Mouse (Mus musculus) granulocyte monocyte progenitor cell, adult 5-6 weeks (primary cell): ENCODE data around the gene Unc80. TPM values are rescaled to one million over a fixed set of nuclear protein-coding genes. Genes with fewer than 3 reads are reported as not detected.
A peak's percentile ranks its signal among the peaks of the same experiment; 100 is the strongest.

Experiments
- ATAC-seq: replicated peaks from 2 replicates; pipeline ENCODE4 v1.8.0; 2016; ENCODE audit warnings: mild to moderate bottlenecking, moderate TSS enrichment, inconsistent platforms; ENCODE audit not compliant: poor library complexity, severe bottlenecking
- total RNA-seq, 2 experiments: library from RNA; stranded (forward) in 1 of 2; stranded (reverse) in 1 of 2; fragments of 200-712, 200-1000 nt in 1 of 2; fragments of >200 nt in 1 of 2; fragmentation: Nextera tagmentation in 1 of 2; gene quantifications; 2 replicates each; pipeline ENCODE4 v1.2.3; 2014 to 2017

The Unc80 gene
- total RNA-seq (2014; fragmentation: Nextera tagmentation): not detected in 2 replicates
- 0.47 TPM in 1 of 2 replicates, not detected in the other for total RNA-seq (2017)

DNA sequence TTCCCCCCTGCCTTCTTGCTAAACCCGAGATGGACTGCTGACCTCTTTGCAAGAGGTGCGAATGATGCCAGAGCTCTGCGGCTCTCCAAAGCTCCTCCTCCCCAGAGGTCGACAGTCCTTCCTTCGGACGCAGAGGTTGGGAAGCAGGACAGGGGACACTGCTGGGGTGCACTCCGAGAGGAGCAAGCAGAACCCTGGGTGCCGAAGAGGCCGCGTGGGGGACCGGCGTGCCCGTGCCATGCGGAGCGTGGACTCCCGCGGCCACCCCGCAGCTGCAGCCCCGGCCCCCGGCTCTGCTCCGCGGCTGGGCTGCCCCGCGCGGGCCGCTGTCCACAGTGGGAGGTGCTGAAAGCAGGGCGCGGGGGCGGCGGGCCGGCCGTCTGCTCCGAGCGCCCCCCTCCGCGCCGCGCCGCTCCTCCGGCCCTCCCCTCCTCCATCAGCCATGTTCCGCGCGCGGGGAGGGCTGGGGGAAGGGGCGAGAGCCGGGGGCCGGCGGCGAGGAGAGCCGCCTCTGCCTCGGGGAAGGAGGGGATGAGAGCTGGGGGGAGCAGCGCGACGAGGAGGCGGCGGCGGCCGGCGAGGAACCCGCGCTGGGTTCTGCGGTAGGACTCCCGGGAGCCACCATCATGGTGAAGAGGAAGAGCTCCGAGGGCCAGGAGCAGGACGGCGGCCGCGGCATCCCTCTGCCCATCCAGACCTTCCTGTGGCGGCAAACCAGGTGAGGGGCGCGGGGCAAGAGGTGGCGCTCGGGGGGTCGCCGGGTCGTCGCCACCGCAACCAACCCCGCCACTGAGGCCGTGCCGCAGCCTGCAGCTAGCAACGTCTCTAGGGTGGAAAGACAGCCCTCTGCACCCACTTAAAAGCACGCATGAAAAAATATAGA is at the start of gene Unc80:
Gene Unc80 (plus strand): TSS at position 547 of the 883 bp plus-strand sequence.
- ATAC-seq: peak; percentile 86

DNA sequence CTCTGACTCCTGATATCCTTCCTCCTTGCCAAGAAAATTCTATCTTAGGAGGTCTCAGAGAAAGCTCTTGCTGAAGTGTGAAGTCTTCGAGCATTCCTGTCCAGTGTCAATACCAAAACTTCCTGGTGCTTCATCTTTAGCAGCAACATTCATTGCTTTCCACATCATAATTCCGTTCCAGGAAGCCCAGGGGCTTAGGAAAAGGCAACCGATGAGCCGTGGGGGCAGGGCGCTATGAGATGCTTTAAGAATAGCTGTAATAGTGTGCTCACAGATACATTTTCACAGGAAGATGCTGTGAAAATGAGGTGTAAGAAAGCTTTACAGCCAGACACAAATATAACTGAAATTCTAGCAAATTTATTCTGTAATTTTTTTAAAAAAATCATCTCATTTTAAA is 42.1 kb upstream of the Unc80 start:
- no peak for ATAC-seq

GRCm38 (mm10) chr1:66430962-66431361 is 37.2 kb upstream of the Unc80 start:
- ATAC-seq: no peak

DNA sequence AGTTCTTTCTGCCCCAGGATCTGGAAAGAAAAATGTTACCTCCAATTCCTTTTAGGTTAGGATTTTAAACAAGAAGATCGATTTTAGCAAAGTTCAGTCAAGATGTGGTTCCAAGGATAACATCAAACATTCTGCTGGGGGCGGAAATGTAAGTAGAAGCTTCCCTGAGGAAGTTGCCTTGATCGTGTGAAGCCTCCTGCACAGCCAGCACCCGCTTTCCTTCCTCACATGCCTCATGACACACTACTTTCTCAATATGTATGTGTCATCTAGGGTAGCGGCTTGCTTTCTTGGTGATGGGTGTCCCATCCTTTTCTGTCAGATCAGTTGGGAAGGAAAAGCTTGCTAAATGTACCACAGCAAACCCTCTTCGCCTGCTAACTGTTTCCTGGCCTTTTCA is 36.7 kb upstream of the Unc80 start:
- ATAC-seq: no peak

GRCm38 (mm10) chr1:66438069-66438468 is 30.1 kb upstream of the Unc80 start:
- no peak for ATAC-seq

DNA sequence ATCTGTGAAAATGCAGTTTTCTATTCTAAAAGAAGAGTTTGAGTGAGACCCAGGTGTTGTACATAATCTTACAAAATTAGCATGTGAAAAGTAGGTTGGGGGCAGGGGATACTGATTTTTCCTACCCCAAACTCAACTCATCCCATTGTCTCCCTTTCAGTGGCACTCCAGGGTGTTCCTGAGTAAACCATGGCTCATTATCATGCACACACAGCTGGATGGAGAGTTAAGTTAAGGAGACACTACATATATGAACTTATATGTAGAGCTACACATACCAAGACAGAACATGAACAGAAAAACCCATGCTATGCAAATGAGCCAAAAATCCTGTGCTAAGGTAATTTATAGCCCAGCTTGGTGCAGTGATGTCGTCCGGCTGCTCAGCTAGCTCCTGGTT is 25.2 kb upstream of the Unc80 start:
- ATAC-seq: no peak

GRCm38 (mm10) chr1:66449471-66449870 is 18.7 kb upstream of the Unc80 start:
- no peak for ATAC-seq

DNA sequence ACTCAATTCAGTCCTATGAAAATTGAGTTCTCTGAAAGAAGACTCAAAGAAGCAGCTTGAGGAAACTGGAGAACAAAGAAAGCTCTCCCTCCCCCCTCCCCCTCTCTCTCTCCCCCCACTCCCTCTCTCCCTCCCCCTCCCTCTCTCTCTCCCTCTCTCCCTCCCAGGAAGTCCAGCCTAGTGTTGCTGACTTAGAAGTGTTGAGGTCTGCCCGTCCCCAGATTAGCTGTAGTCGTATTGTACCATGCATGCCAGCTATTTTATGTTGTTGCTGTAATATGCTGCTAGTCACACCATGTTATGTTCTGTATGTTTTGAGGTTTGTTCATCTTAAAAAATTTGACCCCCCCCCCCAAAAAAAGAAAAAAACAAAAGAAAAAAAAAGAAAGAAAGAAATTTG is 11.6 kb upstream of the Unc80 start:
- ATAC-seq: no peak

DNA sequence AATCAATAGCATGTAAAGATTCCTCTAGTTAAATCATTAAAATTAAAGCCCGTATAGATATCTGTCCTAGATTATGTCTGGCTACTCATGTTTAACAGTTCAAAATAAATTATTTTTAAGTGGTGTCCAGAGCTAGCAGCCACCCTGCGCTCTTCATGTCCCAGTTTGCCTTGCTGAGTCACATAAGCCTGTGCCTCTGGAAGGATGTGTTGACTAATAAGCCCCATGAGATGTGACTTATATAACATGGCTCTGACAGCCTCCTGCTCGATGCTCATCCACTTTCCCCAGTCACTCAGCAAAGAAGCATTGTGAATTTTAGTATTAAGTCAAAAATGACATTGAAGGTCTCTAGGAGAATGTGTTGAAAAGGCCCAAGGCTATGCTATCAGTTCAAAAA is 10.4 kb upstream of the Unc80 start:
- ATAC-seq: no peak

DNA sequence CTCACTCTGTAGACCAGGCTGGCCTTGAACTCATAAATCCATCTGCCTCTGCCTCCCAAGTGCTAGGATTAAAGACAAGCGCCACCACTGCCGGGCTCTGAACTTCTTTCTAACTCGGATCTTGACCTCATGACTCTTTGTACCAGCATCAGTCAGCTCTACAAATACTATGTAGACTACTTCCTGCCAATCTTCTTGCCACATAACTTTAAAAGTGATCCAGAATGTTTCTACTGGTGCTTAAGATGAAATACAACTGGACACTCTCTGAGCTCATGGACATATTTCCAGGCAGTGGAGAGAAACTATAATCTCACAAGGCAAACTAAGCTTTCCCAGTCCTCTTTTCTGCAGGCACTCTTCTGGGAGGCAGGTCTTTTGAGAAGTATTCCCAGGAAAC is 8.8 kb upstream of the Unc80 start:
- ATAC-seq: no peak

DNA sequence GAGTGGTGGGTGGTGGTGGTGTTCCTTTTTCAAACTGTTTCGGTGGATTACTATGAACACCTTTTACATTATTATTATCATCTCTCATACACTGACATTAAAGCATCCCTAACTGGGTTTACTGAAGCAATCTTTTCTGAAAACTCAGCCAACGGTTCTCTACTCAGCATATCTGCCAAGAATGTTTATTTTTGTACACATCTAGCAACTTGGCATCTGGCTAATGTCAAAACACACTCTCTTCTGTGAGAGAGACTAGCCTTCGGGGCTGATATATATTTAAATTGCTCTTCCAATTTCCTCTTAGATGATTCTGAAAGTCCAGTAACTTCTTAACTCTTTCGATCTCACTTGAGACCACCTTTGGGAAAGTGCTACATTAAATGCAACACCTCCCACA is 7.3 kb upstream of the Unc80 start:
- no peak for ATAC-seq

DNA sequence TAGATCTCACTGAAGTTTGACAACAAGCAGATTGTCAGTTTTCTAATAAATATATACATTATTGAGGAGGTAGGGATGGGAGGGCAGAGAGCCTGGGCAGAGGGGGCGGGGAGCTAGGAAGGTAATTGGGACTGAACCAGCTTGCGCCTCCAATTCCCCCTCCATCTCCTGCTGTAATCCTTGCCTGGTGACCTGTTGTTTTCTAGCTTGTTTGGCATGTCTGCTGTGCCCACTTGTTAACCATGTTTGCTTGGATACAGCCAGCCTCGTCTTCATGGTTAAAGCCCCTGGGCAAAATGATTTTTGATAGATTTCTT is 495 bp downstream of the Unc80 start:
- no peak for ATAC-seq

GRCm38 (mm10) chr1:66482751-66483150 is 14.6 kb downstream of the Unc80 start:
- no peak for ATAC-seq

- ATAC-seq: no peak
Observed at GRCm38 (mm10) chr1:66493064-66493463, 24.9 kb downstream of the Unc80 start.

GRCm38 (mm10) chr1:66495310-66496012 is 27.3 kb downstream of the Unc80 start:
- no peak for ATAC-seq

DNA sequence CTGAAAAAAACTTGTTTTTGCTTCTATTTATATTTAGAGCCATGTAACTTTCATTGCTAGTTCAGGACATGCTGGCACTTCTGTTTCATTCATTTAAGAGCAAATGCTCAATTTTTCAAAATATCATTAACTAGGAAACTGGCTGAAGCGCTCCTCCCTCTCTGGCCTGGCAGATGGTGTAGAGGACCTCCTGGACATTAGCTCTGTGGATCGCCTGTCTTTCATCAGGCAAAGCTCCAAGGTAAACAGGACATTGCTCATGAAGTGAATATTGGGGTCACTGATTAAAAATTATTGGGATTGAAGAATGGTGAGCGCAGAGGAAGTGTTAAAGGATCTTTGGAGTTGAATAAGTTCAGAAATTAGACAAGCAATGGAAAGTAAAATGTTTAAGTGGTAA is 82.6 kb downstream of the Unc80 start:
- ATAC-seq: no peak

DNA sequence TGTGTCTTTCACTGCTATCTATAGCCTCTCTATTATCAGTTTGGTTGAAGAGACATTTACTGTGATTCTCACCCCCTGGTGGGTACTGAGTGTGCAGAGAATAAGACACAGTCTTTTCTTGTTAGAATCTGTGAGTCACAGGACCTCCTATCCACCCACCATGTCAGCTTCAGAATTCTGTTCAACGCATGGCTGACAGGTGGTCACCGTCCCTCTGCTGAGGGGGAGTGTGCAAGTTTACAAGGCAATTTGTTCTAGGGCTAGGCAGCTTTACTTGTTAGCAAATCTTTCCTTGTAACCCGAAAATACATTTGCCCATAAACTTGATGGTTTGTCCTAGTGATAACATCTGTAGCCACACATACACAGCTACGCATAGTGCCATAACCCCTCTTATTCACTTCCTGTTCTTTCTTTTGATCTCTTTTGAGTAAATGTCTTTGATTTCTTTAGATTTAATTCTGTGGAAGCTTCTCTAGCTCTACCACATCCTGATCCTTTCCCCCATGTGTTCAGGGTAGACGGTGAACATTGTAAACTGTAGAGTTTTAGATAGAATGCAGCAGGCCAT is 84.3 kb downstream of the Unc80 start:
- no peak for ATAC-seq

DNA sequence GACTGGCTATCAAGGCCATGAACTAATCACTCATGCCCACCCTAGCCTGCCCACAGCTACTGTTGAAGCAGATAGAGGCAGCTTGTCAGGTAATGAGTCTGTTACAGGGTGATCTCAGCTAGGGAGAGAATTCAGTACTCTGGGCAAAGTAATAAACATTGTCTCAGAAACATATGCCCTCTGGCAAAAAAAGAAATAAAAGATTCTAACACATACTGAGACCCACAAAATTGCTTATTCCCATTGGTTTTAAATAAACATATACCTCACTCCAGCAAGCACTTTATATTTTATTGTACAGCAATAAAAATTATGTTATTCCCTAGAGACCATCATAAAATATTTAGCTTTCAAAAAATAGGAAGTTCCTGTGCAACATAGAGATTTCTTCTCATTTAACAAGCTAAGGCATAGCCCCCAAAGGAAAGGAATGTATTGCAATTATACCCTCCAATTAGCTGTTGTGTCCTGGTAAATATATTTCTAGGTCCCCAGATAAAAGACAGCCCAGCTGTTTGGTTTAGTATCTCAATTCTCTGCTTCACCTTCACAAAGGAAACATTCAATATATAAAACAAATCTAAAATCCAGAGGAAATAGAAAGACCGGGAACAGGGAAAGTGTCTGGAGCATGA is 93.6 kb downstream of the Unc80 start:
- no peak for ATAC-seq

- ATAC-seq: no peak
Observed at GRCm38 (mm10) chr1:66562332-66562731, 94.2 kb downstream of the Unc80 start.

DNA sequence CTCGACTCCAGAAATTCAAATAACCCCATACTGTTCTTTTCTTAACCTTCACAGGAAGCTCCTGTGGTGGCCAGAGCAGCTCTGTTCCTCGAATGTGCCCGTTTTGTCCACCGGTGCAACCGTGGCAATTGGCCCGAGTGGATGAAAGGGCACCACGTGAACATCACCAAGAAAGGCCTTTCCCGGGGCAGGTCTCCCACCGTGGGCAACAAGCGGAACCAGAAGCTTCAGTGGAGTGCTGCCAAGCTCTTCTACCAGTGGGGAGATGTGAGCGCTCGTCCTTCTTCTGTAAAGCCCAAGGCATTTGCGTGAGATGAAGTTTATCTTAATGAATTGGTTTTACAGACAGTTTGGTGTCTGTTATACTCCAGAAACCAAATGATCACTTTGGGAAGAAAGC is 101.6 kb downstream of the Unc80 start:
- no peak for ATAC-seq

- ATAC-seq: no peak
Observed at GRCm38 (mm10) chr1:66597163-66597788, 129.1 kb downstream of the Unc80 start.
